Mouse (Mus musculus) stomach, embryonic 16.5 days (tissue): ENCODE results near the gene Otos. TPM values are rescaled to one million over a fixed set of nuclear protein-coding genes. Genes with fewer than 3 reads are reported as not detected.

ENCODE experiments used
- ATAC-seq: fragments of 200-750 bp; cut with Nextera tagmentation; 2 replicates; pipeline ENCODE4 v1.8.0; 2017; ENCODE audit warnings: moderate number of reproducible peaks, moderate TSS enrichment; ENCODE audit not compliant: insufficient read depth, low FRiP score
- H3K27ac ChIP-seq: fragments of 300-500 bp; sonication (generic); 2 replicates; pipeline ENCODE4 v1.5.1; 2014; ENCODE audit warnings: low read length
- H3K27me3 ChIP-seq: fragments of 300-500 bp; sonication (generic); 2 replicates; pipeline ENCODE4 v1.6.1; 2014; ENCODE audit warnings: low read length, control low read depth, mixed read lengths; ENCODE audit not compliant: control insufficient read depth, insufficient read depth
- H3K36me3 ChIP-seq: fragments of 300-500 bp; sonication (generic); 2 replicates; pipeline ENCODE4 v1.6.1; 2014; ENCODE audit warnings: low read length; ENCODE audit not compliant: control insufficient read depth, insufficient read depth
- H3K4me1 ChIP-seq: fragments of 300-500 bp; sonication (generic); 2 replicates; pipeline ENCODE4 v1.6.1; 2014; ENCODE audit warnings: low read length, control low read depth, mixed read lengths; ENCODE audit not compliant: control insufficient read depth, insufficient read depth
- H3K4me2 ChIP-seq: fragments of 300-500 bp; sonication (generic); 2 replicates; pipeline ENCODE4 v1.6.1; 2014; ENCODE audit warnings: low read depth, low read length, mixed read lengths
- H3K4me3 ChIP-seq: fragments of 300-500 bp; sonication (generic); replicated peaks from 2 replicates; pipeline ENCODE4 v1.5.1; 2014; ENCODE audit warnings: mild to moderate bottlenecking, low read length
- H3K9ac ChIP-seq: fragments of 300-500 bp; sonication (generic); 2 replicates; pipeline ENCODE4 v1.6.1; 2014; ENCODE audit warnings: low read length
- H3K9me3 ChIP-seq: fragments of 300-500 bp; sonication (generic); replicated peaks from 2 replicates; pipeline ENCODE4 v1.6.1; 2016; ENCODE audit warnings: low read length, control low read depth; ENCODE audit not compliant: control insufficient read depth
- WGBS: fragments of 180-500 bp; shearing (Covaris S2); extraction: QIAGEN DNeasy Blood & Tissue Kit; methylation state at CpG from one replicate; pipeline ENCODE4 v1.1.7; 2014; 5-methylcytosine and 5-hydroxymethylcytosine counted together
- polyA plus RNA-seq: library from polyadenylated mRNA; unstranded; fragments of >200 nt; fragmentation: Nextera tagmentation; extraction: Ambion mirVana; gene quantifications from 2 replicates; pipeline ENCODE4 v1.2.1, GENCODE M21; 2015

Otos gene
- polyA plus RNA-seq: 0.19 TPM in 1 of 2 replicates, not detected in the other

GRCm38 (mm10) chr1:92648673-92649072 is at the start of gene Otos:
Gene Otos, minus strand, starts transcription at chr1:92648841.
- H3K27ac ChIP-seq: no peak within 1 kb of the TSS
- H3K9ac ChIP-seq: 0 out of 2 replicates have a peak within 1 kb of the TSS, but pooled peaks have one; percentile 27
- 20% methylated on average over 8 of the region's 8 CpGs for WGBS
- ATAC-seq: peak; percentile 68
- H3K9me3 ChIP-seq: no peaks in the 10 kb centered on the region
- no peak within 1 kb of the TSS for H3K4me3 ChIP-seq
- H3K27me3 ChIP-seq: no peaks in the 10 kb centered on the region
- no peaks in the 10 kb centered on the region; the same call in 1 of the 2 replicates for H3K4me1 ChIP-seq
- H3K36me3 ChIP-seq: no peaks in the 10 kb centered on the region
- H3K4me2 ChIP-seq: peak within 1 kb of the TSS; percentile 26

- no peak for ATAC-seq
- H3K27me3 ChIP-seq: no peaks in the 10 kb centered on the region
- H3K4me1 ChIP-seq: peaks cover 11% of the 10 kb centered on the region
- H3K27ac ChIP-seq: no peak overlapping the region
- H3K9me3 ChIP-seq: no peaks in the 10 kb centered on the region
- WGBS: 32% methylated on average over 4 of the region's 4 CpGs
- H3K9ac ChIP-seq: no peak overlapping the region
- no peaks in the 10 kb centered on the region for H3K36me3 ChIP-seq
- no peak overlapping the region for H3K4me3 ChIP-seq
- H3K4me2 ChIP-seq: no peak overlapping the region
Measured at GRCm38 (mm10) chr1:92696848-92697247, 48.2 kb upstream of the Otos start.

GRCm38 (mm10) chr1:92695751-92696150 is 47.1 kb upstream of the Otos start:
- Histone ChIP-seq H3K4me3 (no peak overlapping the region), H3K27ac (no peak overlapping the region), H3K36me3 (no peaks in the 10 kb centered on the region), H3K9me3 (no peaks in the 10 kb centered on the region), H3K9ac (no peak overlapping the region), H3K27me3 (no peaks in the 10 kb centered on the region), H3K4me1 (peaks cover 11% of the 10 kb centered on the region), H3K4me2 (no peak overlapping the region)
- 79% methylated on average over 5 of the region's 5 CpGs for WGBS
- no peak for ATAC-seq

DNA sequence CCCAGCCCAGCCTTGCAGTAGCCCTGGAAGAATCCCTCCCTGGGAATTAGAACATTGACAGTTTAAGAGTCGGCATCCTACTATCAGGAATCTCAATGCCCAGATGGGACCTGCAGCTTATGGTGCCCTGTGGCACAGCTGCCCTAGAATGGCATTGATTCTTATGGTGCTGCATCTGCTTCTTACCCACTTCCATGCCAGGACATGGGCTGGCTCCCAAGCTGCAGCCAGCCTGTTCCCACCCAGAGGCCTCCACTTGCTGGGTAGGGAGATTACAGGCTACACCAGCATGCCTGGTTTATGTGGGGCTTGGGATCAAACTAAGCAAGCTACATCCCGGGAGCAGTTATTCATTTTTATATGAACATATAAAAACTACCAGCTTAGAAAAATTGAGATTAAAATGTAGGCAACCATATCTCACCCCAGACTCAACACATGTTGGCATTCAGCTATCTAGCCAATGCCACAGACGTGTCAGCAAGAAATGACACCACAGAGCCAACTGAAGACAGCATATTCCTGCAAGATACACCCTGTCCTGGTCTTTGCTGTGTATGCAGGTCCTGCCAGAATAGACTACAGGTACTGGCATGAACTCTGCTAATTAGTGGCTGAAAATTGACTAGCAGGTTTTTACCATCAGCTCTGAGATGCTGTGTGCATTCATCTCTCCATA is 42.7 kb upstream of the Otos start:
- no peaks in the 10 kb centered on the region for H3K27me3 ChIP-seq
- no peak overlapping the region for H3K27ac ChIP-seq
- H3K36me3 ChIP-seq: no peaks in the 10 kb centered on the region
- H3K4me2 ChIP-seq: no peak overlapping the region
- ATAC-seq: no peak
- H3K9ac ChIP-seq: no peak overlapping the region
- no peak overlapping the region for H3K4me3 ChIP-seq
- no peaks in the 10 kb centered on the region for H3K9me3 ChIP-seq
- WGBS: 84% methylated on average over 3 of the region's 3 CpGs
- no peaks in the 10 kb centered on the region for H3K4me1 ChIP-seq

GRCm38 (mm10) chr1:92686994-92687393 is 38.4 kb upstream of the Otos start:
- H3K4me2 ChIP-seq: no peak overlapping the region
- no peaks in the 10 kb centered on the region for H3K27me3 ChIP-seq
- ATAC-seq: no peak
- H3K27ac ChIP-seq: no peak overlapping the region
- 26% methylated on average over 8 of the region's 8 CpGs for WGBS
- no peak overlapping the region for H3K4me3 ChIP-seq
- no peaks in the 10 kb centered on the region for H3K9me3 ChIP-seq
- H3K36me3 ChIP-seq: no peaks in the 10 kb centered on the region
- no peak overlapping the region for H3K9ac ChIP-seq
- no peaks in the 10 kb centered on the region for H3K4me1 ChIP-seq

DNA sequence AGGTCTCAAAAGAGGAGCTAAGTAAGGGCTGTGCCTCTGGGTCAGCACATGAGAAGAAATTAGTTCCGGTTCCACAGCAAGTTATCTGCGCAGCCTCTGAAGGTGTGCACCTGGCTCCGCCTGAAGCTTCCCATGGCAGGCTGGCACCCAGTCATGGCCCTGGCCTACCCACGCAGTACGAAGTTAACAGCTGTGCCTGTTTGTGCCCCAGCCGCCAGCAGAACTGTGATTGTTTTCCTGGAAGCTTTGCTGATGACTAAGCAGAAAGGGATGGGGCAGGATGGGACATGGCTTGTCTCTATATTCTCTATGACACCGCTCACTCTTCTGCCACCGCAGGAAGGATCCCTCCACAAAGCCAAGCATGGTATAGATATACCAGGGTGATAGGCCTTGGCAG is 34.5 kb upstream of the Otos start:
- 84% methylated on average over 8 of the region's 8 CpGs for WGBS
- Histone ChIP-seq H3K4me3 (no peak overlapping the region), H3K4me2 (no peak overlapping the region), H3K4me1 (no peaks in the 10 kb centered on the region), H3K9me3 (no peaks in the 10 kb centered on the region), H3K9ac (no peak overlapping the region), H3K36me3 (no peaks in the 10 kb centered on the region), H3K27ac (no peak overlapping the region), H3K27me3 (no peaks in the 10 kb centered on the region)
- no peak for ATAC-seq

GRCm38 (mm10) chr1:92680668-92681603 is 32.3 kb upstream of the Otos start:
- Histone ChIP-seq H3K4me2 (no peak overlapping the region), H3K4me3 (no peak overlapping the region), H3K4me1 (no peaks in the 10 kb centered on the region), H3K36me3 (no peaks in the 10 kb centered on the region), H3K27ac (no peak overlapping the region), H3K27me3 (no peaks in the 10 kb centered on the region), H3K9me3 (no peaks in the 10 kb centered on the region), H3K9ac (no peak overlapping the region)
- WGBS: 29% methylated on average over 16 of the region's 16 CpGs
- ATAC-seq: no peak

- 77% methylated on average over 5 of the region's 5 CpGs for WGBS
- Histone ChIP-seq H3K27me3 (no peaks in the 10 kb centered on the region), H3K4me2 (no peak overlapping the region), H3K9me3 (no peaks in the 10 kb centered on the region), H3K36me3 (no peaks in the 10 kb centered on the region), H3K27ac (no peak overlapping the region), H3K9ac (no peak overlapping the region), H3K4me1 (no peaks in the 10 kb centered on the region), H3K4me3 (no peak overlapping the region)
- ATAC-seq: no peak
Measured at GRCm38 (mm10) chr1:92678757-92679156, 30.1 kb upstream of the Otos start.

- Histone ChIP-seq H3K36me3 (no peaks in the 10 kb centered on the region), H3K27ac (no peak overlapping the region), H3K9me3 (no peaks in the 10 kb centered on the region), H3K4me2 (no peak overlapping the region), H3K4me3 (no peak overlapping the region), H3K9ac (no peak overlapping the region), H3K27me3 (no peaks in the 10 kb centered on the region), H3K4me1 (no peaks in the 10 kb centered on the region)
- 77% methylated on average over 3 of the region's 3 CpGs for WGBS
- ATAC-seq: no peak
Measured at GRCm38 (mm10) chr1:92676676-92676975, 28.0 kb upstream of the Otos start.
